Mouse (Mus musculus) forebrain, embryonic 14.5 days (tissue): ENCODE data around the gene Ctf2. TPM values are rescaled to one million over a fixed set of nuclear protein-coding genes. Genes with fewer than 3 reads are reported as not detected.
A peak's percentile ranks its signal among the peaks of the same experiment; 100 is the strongest.
"Not testable (repeated sequence)": the region's sequence is repeated elsewhere in the genome, so short reads cannot be mapped to it uniquely, and the experiment has no call there.

ENCODE experiments used
- ATAC-seq: fragments of 200-750 bp; cut with Nextera tagmentation; 2 replicates; pipeline ENCODE4 v1.8.0; 2017; ENCODE audit warnings: mild to moderate bottlenecking, moderate library complexity
- DNase-seq: peaks from one replicate; pipeline ENCODE4 v3.0.0-alpha.2; 2015; ENCODE audit warnings: low spot score
- H3K27ac ChIP-seq: fragments of 300-500 bp; sonication (generic); 2 replicates; pipeline ENCODE4 v1.5.1; 2014; ENCODE audit warnings: low read depth, mild to moderate bottlenecking, control low read depth, low read length, moderate library complexity
- H3K27me3 ChIP-seq: fragments of 300-500 bp; sonication (generic); replicated peaks from 2 replicates; pipeline ENCODE4 v1.6.1; 2014; ENCODE audit warnings: low read length, control low read depth, mixed read lengths; ENCODE audit not compliant: control insufficient read depth, insufficient read depth
- H3K36me3 ChIP-seq: fragments of 300-500 bp; sonication (generic); 2 replicates; pipeline ENCODE4 v1.6.1; 2014; ENCODE audit warnings: low read length, control low read depth; ENCODE audit not compliant: control insufficient read depth, insufficient read depth
- H3K4me1 ChIP-seq: fragments of 300-500 bp; sonication (generic); 2 replicates; pipeline ENCODE4 v1.6.1; 2014; ENCODE audit warnings: antibody characterized with exemption, low read length, control low read depth; ENCODE audit not compliant: control insufficient read depth, insufficient read depth
- H3K4me2 ChIP-seq: fragments of 300-500 bp; sonication (generic); 2 replicates; pipeline ENCODE4 v1.6.1; 2014; ENCODE audit warnings: mild to moderate bottlenecking, control low read depth, low read length
- H3K4me3 ChIP-seq: fragments of 300-500 bp; sonication (generic); 2 replicates; pipeline ENCODE4 v1.5.1; 2014; ENCODE audit warnings: low read depth, low read length, control low read depth
- H3K9ac ChIP-seq: fragments of 300-500 bp; sonication (generic); 2 replicates; pipeline ENCODE4 v1.6.1; 2014; ENCODE audit warnings: mild to moderate bottlenecking, low read length, control low read depth, moderate library complexity
- H3K9me3 ChIP-seq: fragments of 300-500 bp; sonication (generic); replicated peaks from 2 replicates; pipeline ENCODE4 v1.6.1; 2016; ENCODE audit warnings: low read length, control low read depth, mixed read lengths; ENCODE audit not compliant: control insufficient read depth
- WGBS: fragments of 180-500 bp; shearing (Covaris S2); extraction: QIAGEN DNeasy Blood & Tissue Kit; methylation state at CpG from one replicate; pipeline ENCODE4 v1.1.7; 2014; 5-methylcytosine and 5-hydroxymethylcytosine counted together
- polyA plus RNA-seq: library from polyadenylated mRNA; unstranded; fragments of >200 nt; fragmentation: Nextera tagmentation; extraction: Ambion mirVana; gene quantifications from 2 replicates; pipeline ENCODE4 v1.2.1, GENCODE M21; 2014

Gene Ctf2
- polyA plus RNA-seq, 1 experiment from 2014 or later: 0.09 TPM

DNA sequence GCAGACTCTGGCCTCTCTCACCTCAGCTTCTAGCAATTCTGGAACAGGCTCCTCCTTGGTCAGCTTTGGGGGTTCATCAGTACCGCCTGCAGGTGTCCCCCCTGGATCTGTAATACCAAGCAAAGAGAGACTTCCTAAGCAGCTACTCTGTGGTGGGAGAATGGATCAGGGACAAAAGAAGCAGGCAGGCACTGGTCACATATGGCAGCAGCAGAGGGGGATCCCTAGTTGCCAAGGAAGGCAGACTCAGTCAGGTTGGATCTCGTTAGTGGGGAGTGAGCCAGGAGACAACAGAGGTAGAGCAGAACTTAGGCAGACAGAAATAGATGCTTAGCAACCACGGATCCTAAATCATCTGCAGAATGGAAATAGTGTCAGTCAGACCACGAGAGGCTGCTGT is 26.3 kb downstream of the Ctf2 start:
- Histone ChIP-seq H3K4me2 (no peak overlapping the region), H3K9me3 (no peaks in the 10 kb centered on the region), H3K36me3 (peaks cover 36% of the 10 kb centered on the region), H3K4me1 (peaks cover 12% of the 10 kb centered on the region), H3K27ac (no peak overlapping the region), H3K4me3 (no peak overlapping the region), H3K9ac (no peak overlapping the region), H3K27me3 (no peaks in the 10 kb centered on the region)
- ATAC-seq (no peak), DNase-seq (no peak)
- 61% methylated on average over 4 of the region's 4 CpGs for WGBS

DNA sequence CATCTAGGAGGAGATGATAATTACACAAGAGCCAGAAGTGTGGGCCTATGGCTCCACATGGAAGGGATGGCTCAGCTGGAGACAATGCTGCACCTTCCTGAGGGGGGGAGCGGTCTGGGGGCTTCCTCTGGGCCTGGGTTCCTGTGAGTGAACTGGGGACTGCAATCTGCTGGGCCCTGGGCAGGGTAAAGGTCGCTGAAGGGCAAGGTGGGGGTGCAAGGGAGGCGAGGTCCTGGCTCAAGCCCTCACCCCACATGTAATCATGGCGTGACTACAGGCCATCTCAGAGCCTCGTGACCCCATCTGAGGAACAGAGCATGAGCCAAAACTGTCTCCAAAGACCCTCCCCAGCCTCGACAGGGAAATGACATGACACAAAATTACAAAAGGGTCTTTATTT is 27.4 kb downstream of the Ctf2 start:
- no peaks in the 10 kb centered on the region for H3K27me3 ChIP-seq
- H3K9me3 ChIP-seq: no peaks in the 10 kb centered on the region
- H3K4me2 ChIP-seq: no peak overlapping the region
- no peak for DNase-seq
- peaks cover 44% of the 10 kb centered on the region for H3K36me3 ChIP-seq
- peaks cover 12% of the 10 kb centered on the region for H3K4me1 ChIP-seq
- no peak for ATAC-seq
- H3K9ac ChIP-seq: no peak overlapping the region
- no peak overlapping the region for H3K4me3 ChIP-seq
- WGBS: 88% methylated on average over 6 of the region's 6 CpGs
- H3K27ac ChIP-seq: no peak overlapping the region

DNA sequence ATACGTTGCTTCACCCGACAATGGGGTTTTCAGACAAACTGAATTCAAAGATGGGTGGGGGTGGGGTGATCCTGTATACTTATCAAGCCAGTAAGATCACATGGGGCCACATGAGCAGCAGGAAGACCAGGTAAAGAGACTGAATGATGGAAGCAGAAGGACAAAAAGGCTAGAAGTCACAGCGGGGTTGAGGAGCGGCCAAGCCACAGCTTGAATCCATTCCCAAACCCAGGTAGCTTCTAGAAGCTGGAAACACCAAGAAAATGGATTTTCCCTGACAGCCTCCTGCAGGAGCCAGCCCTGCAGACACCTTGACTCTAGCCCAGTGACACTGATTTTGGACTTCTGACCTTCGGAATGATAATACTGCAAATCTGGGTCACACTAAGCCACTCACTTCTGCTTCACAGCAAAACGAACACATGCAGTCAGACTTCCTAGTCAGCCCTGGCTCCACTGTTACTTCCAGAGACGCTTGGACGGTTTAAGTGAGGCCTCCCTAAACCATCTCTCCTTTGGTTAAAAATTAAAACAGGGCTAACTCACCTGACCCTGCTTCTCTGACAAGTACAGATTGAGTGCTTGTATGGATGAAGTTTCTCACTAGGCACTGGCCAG is 28.3 kb downstream of the Ctf2 start:
- no peak overlapping the region for H3K4me2 ChIP-seq
- peaks cover 7% of the 10 kb centered on the region for H3K4me1 ChIP-seq
- no peaks in the 10 kb centered on the region for H3K9me3 ChIP-seq
- DNase-seq (no peak), ATAC-seq (no peak)
- H3K4me3 ChIP-seq: no peak overlapping the region
- H3K9ac ChIP-seq: no peak overlapping the region
- H3K27ac ChIP-seq: no peak overlapping the region
- WGBS: 92% methylated on average over 8 of the region's 8 CpGs
- peaks cover 48% of the 10 kb centered on the region for H3K36me3 ChIP-seq
- no peaks in the 10 kb centered on the region for H3K27me3 ChIP-seq

DNA sequence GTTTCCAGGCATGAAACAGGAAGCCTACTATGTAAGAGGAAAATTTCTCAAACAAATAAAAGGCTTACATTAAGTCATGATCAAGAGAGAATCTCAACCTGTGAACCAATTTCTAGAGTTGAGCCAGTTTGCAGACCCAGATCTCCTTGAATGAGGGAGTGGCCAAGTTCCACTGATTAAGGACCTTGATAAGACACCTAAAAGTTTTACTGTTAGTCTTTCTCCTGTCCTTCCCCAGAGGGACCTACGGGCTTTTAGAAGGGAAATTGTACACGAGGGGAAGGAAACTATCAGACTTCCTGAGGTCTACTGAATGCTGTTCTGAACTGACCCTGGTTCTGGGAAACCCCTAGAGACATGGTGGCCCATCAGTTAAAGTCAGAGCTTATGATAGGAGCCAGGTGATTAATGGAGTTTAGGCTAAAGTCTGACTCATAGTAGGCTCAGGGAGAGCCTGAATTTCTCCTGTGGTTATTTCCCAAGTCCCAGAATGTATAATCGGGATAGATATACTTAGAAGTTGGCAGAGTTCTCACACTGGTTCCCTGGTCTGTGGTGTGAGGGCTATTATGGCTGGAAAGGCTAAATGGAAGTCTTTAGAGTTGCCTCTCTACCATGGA is 31.1 kb downstream of the Ctf2 start:
- ATAC-seq (no peak), DNase-seq (no peak)
- WGBS: 95% methylated on average over 3 of the region's 3 CpGs
- H3K4me3 ChIP-seq: no peak overlapping the region
- H3K36me3 ChIP-seq: peaks cover 41% of the 10 kb centered on the region
- no peak overlapping the region for H3K9ac ChIP-seq
- H3K27me3 ChIP-seq: no peaks in the 10 kb centered on the region
- no peaks in the 10 kb centered on the region for H3K9me3 ChIP-seq
- no peaks in the 10 kb centered on the region for H3K4me1 ChIP-seq
- H3K4me2 ChIP-seq: no peak overlapping the region
- no peak overlapping the region for H3K27ac ChIP-seq

DNA sequence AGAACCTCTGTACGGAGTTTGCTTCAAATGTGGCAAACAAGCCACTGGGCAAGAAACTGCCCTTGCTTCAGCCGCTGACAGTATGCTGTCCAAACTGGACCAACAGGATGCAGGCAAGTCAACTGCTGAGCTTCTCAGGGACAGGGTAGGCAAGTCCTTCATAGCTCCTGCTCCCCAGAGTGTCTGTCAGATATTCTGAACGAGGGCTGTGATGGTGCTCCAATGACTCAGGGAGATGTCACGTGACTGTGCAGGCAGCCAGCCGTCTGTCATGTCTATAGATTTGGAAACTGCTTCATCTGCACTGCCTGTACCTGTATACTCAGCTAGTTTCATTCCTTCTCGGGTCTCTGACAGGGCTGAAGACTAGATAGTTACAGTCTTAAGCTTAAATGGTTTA is 33.0 kb downstream of the Ctf2 start:
- no peaks in the 10 kb centered on the region for H3K4me1 ChIP-seq
- WGBS: 81% methylated on average over 6 of the region's 6 CpGs
- ATAC-seq (no peak), DNase-seq (no peak)
- H3K4me2 ChIP-seq: no peak overlapping the region
- no peak overlapping the region for H3K9ac ChIP-seq
- H3K36me3 ChIP-seq: peaks cover 32% of the 10 kb centered on the region
- H3K4me3 ChIP-seq: no peak overlapping the region
- H3K27ac ChIP-seq: no peak overlapping the region
- no peaks in the 10 kb centered on the region for H3K27me3 ChIP-seq
- H3K9me3 ChIP-seq: no peaks in the 10 kb centered on the region

DNA sequence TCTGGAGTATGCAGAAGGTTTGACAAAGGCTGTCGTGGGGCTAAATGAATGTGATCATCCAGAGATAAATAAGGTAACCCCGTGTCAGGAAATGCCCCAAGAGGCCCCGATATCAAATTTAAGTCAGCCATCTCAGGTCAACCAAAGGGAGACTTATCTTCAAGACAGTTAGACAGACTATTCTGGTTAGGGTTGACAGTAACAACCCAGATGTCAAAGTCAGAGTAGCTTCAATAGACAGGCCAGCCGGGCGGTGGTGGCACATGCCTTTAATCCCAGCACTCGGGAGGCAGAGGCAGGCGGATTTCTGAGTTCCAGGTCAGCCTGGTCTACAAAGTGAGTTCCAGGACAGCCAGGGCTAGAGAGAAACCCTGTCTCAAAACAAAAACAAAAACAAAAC is 38.2 kb downstream of the Ctf2 start:
- not testable (repeated sequence) for H3K4me2 ChIP-seq, H3K9me3 ChIP-seq, DNase-seq, ATAC-seq, H3K36me3 ChIP-seq, H3K27ac ChIP-seq, H3K4me3 ChIP-seq, H3K27me3 ChIP-seq, H3K4me1 ChIP-seq, H3K9ac ChIP-seq
- WGBS: 96% methylated on average over 7 of the region's 7 CpGs

DNA sequence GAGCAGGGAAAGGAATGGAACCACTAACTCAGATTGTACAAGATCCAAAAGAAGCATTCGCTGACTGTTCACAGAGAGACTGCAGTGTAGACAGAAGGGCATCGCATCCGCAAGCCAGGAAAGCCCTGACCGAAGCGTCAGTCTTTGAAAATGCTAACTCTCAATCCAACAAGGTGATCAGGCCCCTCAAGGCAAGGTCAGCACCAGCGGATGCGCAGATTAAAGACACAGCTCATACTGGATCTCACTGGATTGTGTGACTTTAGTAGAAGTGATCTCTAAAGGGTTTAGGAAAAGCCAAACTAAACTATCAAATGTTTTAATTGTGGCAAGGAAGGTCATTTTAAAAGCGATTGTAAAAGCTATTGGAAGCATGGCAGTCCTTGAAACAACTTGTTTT is 38.7 kb downstream of the Ctf2 start:
- H3K36me3 ChIP-seq: 0 out of 2 replicates have a peak, but pooled peaks cover 8% of the 10 kb centered on the region
- no peaks in the 10 kb centered on the region for H3K9me3 ChIP-seq
- H3K9ac ChIP-seq: no peak overlapping the region
- H3K27me3 ChIP-seq: no peaks in the 10 kb centered on the region
- 0 out of 2 replicates have a peak, but pooled peaks cover 3% of the 10 kb centered on the region for H3K4me1 ChIP-seq
- DNase-seq (no peak), ATAC-seq (no peak)
- no peak overlapping the region for H3K27ac ChIP-seq
- no peak overlapping the region for H3K4me3 ChIP-seq
- 92% methylated on average over 8 of the region's 8 CpGs for WGBS
- no peak overlapping the region for H3K4me2 ChIP-seq

DNA sequence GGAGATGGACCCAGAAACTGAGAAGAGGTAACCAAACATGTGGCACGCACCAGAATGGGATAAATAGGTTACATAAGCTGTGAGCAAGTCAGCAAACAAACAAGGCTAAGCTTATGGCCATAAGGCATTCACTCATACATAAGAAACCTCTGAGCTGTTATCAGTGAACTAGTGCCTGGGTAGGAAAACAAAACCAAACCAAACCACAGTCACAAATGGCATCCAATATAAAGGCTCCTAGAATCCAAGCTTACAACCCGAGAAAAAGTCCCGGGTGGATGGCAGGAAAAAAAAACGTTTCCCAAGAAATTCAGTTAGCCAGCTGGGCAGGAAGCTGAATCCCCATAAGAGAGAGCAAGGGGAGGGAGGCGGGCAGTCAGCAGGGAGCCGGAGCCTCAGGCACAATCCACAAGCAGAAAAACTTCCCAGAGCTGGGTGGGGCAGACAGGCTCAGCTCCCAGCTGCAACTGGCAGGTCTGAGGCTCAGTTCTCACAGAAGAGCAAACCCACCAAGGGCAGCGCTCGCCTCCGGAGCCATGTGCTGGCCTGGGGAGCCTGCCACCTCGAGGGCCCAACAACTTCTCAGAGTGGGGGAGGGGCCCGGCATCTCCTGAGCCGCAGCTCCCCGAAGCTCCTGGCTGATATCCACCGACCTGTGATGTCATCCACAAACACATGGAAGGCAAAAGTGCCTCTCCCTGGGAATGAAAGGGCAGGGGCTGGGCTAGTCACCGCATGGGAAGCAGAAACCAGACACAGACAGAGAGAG is 40.6 kb downstream of the Ctf2 start:
- Histone ChIP-seq H3K4me3 (no peak overlapping the region), H3K27ac (peak overlapping the region; percentile 44; the same call in 1 of the 2 replicates), H3K4me2 (peak overlapping the region; percentile 42), H3K9ac (peak overlapping the region; percentile 47), H3K27me3 (no peaks in the 10 kb centered on the region), H3K4me1 (0 out of 2 replicates have a peak, but pooled peaks cover 3% of the 10 kb centered on the region), H3K36me3 (0 out of 2 replicates have a peak, but pooled peaks cover 8% of the 10 kb centered on the region), H3K9me3 (no peaks in the 10 kb centered on the region)
- DNase-seq (peak; percentile 76), ATAC-seq (peak; percentile 73)
- WGBS: 5% methylated on average over 15 of the region's 15 CpGs
